Mouse (Mus musculus) cortical plate, adult 2 months (tissue): ENCODE data around the gene Jph2.

Experiments used
- CTCF ChIP-seq: fragments of 200-500 bp; IDR thresholded peaks from 2 replicates; pipeline ENCODE4 v1.5.1; 2011; ENCODE audit warnings: mild to moderate bottlenecking, control low read depth, low read length; ENCODE audit not compliant: insufficient read depth; ENCODE audit errors: extremely low read depth
- POLR2A ChIP-seq: fragments of 200-500 bp; IDR thresholded peaks from 2 replicates; pipeline ENCODE4 v1.6.1; 2011; ENCODE audit warnings: mild to moderate bottlenecking, low read length, control low read depth; ENCODE audit not compliant: insufficient read depth; ENCODE audit errors: extremely low read depth

- TF ChIP-seq CTCF = no peak
- no peak for TF ChIP-seq POLR2A
These were observed 88.4 kb downstream of the Jph2 start for GRCm38 (mm10) chr2:163309376-163309775.
